Mouse (Mus musculus) heart, embryonic 15.5 days (tissue): ENCODE measurements at regions not wholly inside any gene's neighbourhood (a gene's known extent, or its start where the extent isn't known, plus 50 kb on each side); places are given as distances from the start of the nearest gene placed in this dataset.

Experiments
- ATAC-seq: fragments of 200-750 bp; cut with Nextera tagmentation; replicated peaks from 2 replicates; pipeline ENCODE4 v1.8.0; 2017; ENCODE audit warnings: low read depth, moderate TSS enrichment; ENCODE audit not compliant: insufficient number of reproducible peaks, insufficient read depth, low FRiP score
- H3K27ac ChIP-seq: fragments of 300-500 bp; sonication (generic); 2 replicates; pipeline ENCODE4 v1.5.1; 2015; ENCODE audit warnings: mild to moderate bottlenecking, inconsistent platforms
- H3K27me3 ChIP-seq: fragments of 300-500 bp; sonication (generic); 2 replicates; pipeline ENCODE4 v1.6.1; 2015; ENCODE audit warnings: inconsistent platforms
- H3K36me3 ChIP-seq: fragments of 300-500 bp; sonication (generic); 2 replicates; pipeline ENCODE4 v1.6.1; 2015; ENCODE audit warnings: mild to moderate bottlenecking, inconsistent platforms
- H3K4me1 ChIP-seq: fragments of 300-500 bp; sonication (generic); replicated peaks from 2 replicates; pipeline ENCODE4 v1.6.1; 2015; ENCODE audit warnings: inconsistent platforms
- H3K4me2 ChIP-seq: fragments of 300-500 bp; sonication (generic); 2 replicates; pipeline ENCODE4 v1.6.1; 2015; ENCODE audit warnings: inconsistent platforms, mild to moderate bottlenecking, moderate library complexity
- H3K4me3 ChIP-seq: fragments of 300-500 bp; sonication (generic); 2 replicates; pipeline ENCODE4 v1.5.1; 2015; ENCODE audit warnings: mild to moderate bottlenecking, inconsistent platforms
- H3K9ac ChIP-seq: fragments of 300-500 bp; sonication (generic); 2 replicates; pipeline ENCODE4 v1.6.1; 2015; ENCODE audit warnings: mild to moderate bottlenecking, inconsistent platforms
- H3K9me3 ChIP-seq: fragments of 300-500 bp; sonication (generic); replicated peaks from 2 replicates; pipeline ENCODE4 v1.6.1; 2016; ENCODE audit warnings: inconsistent platforms
- WGBS: fragments of 180-500 bp; shearing (Covaris S2); methylation state at CpG from one replicate; pipeline ENCODE4 v1.1.7; 2015; ENCODE audit warnings: mixed read lengths; 5-methylcytosine and 5-hydroxymethylcytosine counted together

DNA sequence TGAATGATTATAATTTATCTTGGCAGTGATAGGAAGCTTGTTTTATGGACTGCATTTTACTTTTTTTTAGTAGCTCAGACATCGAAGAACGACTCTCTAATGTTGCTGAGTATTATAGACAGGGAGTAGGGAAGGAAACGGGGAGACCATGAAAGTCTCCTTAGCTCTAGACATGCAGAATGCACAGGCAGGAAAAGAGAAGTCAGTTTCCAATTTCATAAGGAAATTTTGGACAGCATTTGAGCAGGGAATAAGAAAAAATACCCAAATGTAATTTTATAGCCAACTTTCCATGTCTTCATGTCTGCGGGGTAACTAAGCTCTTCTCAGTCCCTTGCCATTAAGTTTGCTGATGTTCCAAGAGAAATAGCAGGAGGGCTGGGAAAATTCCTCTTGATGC is 92.0 kb upstream of the Ednra start:
- ATAC-seq: no peak
- H3K27me3 ChIP-seq: no peaks in the 10 kb centered on the region
- WGBS: 76% methylated on average over 4 of the region's 4 CpGs
- H3K27ac ChIP-seq: no peak overlapping the region
- no peak overlapping the region for H3K4me3 ChIP-seq
- no peaks in the 10 kb centered on the region for H3K36me3 ChIP-seq
- no peak overlapping the region for H3K9ac ChIP-seq
- no peaks in the 10 kb centered on the region for H3K9me3 ChIP-seq
- H3K4me1 ChIP-seq: no peaks in the 10 kb centered on the region
- no peak overlapping the region for H3K4me2 ChIP-seq

DNA sequence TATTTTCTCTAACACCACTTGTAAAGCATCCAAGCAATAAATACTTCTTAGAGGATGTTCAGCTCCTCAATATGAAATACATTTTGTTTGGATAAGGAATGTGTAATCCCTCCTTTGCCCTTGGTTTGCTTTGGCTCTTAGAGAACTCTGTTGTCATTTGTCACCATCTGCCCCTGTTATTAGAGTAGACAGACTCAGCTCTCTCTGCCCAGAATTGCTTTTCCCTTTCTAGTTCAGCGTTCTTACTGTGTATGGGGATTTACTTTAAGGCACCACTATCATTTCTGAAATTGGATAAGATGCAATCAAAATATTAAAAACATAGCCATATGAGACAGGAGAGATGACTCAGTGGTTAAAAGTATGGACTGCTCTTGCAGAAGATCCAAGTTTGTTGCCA is 101.5 kb upstream of the Ednra start:
- no peaks in the 10 kb centered on the region for H3K9me3 ChIP-seq
- 66% methylated on average over 1 of the region's 1 CpGs for WGBS

DNA sequence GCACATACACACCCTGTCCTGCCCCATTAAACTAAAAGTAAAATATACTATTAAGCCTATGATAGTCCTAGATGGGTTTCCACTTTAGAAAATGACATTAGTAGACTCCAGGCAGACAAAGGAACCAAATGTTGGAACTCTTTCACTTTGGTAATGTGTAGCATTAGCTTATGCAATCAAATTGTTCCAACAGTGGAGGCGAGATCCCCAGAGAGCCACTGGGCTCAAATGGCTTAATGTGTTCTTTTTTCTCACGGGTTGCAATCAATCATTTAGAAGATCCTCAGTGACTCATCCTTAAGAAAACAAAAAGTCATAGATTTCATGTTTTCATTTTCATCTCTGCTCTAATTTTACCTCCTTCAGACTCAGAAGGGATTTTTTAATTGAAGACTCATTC is 102.0 kb upstream of the Ednra start:
- no peak overlapping the region for H3K27ac ChIP-seq
- no peaks in the 10 kb centered on the region for H3K36me3 ChIP-seq
- H3K9me3 ChIP-seq: no peaks in the 10 kb centered on the region
- 56% methylated on average over 2 of the region's 2 CpGs for WGBS
- no peak overlapping the region for H3K4me3 ChIP-seq
- H3K4me2 ChIP-seq: no peak overlapping the region
- ATAC-seq: no peak
- H3K27me3 ChIP-seq: no peaks in the 10 kb centered on the region
- no peak overlapping the region for H3K9ac ChIP-seq
- 0 out of 2 replicates have a peak, but pooled peaks cover 2% of the 10 kb centered on the region for H3K4me1 ChIP-seq

More for the DNA sequence above, 101.5 kb upstream of the Ednra start:
- no peak overlapping the region for H3K4me2 ChIP-seq
- H3K27me3 ChIP-seq: no peaks in the 10 kb centered on the region
- H3K27ac ChIP-seq: no peak overlapping the region
- H3K36me3 ChIP-seq: no peaks in the 10 kb centered on the region
- H3K4me1 ChIP-seq: 0 out of 2 replicates have a peak, but pooled peaks cover 2% of the 10 kb centered on the region
- no peak for ATAC-seq
- no peak overlapping the region for H3K4me3 ChIP-seq
- no peak overlapping the region for H3K9ac ChIP-seq

DNA sequence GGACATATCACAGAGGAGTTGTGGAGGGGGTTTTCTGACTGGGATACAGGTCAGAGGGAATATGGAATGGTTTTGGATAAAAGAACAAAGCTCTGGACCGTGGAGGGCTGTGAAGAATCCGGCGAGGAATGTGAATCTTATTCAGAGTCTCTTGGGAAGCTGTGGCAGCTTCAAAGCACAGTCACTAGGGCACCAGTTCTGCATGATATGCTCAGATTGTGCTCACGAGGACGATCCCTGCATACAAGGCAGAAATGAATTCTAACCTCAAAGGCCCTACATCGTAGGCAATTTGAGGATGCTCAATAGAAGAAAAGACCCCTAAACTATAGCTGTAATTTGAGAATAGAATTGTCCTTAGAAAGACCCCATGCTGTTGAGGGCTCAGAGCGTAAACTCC is 103.8 kb upstream of the Ednra start:
- Histone ChIP-seq H3K36me3 (no peaks in the 10 kb centered on the region), H3K4me1 (0 out of 2 replicates have a peak, but pooled peaks cover 2% of the 10 kb centered on the region), H3K9ac (no peak overlapping the region), H3K27me3 (no peaks in the 10 kb centered on the region), H3K4me2 (no peak overlapping the region), H3K9me3 (no peaks in the 10 kb centered on the region), H3K4me3 (no peak overlapping the region), H3K27ac (no peak overlapping the region)
- ATAC-seq: no peak
- 45% methylated on average over 7 of the region's 7 CpGs for WGBS

DNA sequence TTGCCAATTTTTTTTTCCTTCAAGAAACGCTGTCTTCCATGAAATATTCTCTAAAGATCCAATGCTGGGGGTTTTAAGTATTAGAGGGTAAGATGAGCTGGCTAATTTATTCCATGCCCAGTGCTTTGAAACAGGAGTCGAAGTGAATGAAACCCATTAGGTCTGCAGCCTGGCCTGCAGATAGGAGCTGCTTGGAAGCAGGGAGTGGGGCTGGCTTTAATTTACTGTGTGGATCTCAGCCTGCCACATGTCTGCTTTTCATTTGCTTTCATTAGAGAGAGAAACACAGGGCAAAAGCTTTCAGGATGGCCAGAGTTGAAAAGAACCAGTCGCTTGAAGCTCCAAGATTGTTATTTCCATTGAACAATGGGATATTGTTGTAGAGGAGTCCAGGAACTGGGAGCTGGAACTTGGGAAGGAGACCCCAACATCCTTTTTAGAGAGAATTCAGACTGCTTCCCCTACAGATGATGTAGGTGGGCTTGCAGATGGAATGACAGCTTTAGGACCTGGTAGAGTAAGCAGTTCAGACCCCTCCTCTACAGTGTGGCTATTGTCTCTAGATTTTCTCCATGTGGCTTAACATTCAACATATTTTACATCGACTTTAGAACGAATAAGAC is 105.0 kb upstream of the Ednra start:
- Histone ChIP-seq H3K4me1 (0 out of 2 replicates have a peak, but pooled peaks cover 2% of the 10 kb centered on the region), H3K9me3 (no peaks in the 10 kb centered on the region), H3K27me3 (no peaks in the 10 kb centered on the region), H3K4me2 (no peak overlapping the region), H3K4me3 (no peak overlapping the region), H3K9ac (no peak overlapping the region), H3K27ac (no peak overlapping the region), H3K36me3 (no peaks in the 10 kb centered on the region)
- ATAC-seq: no peak
- whole genome bisulfite sequencing: 61% methylated on average over 5 of the region's 5 CpGs

DNA sequence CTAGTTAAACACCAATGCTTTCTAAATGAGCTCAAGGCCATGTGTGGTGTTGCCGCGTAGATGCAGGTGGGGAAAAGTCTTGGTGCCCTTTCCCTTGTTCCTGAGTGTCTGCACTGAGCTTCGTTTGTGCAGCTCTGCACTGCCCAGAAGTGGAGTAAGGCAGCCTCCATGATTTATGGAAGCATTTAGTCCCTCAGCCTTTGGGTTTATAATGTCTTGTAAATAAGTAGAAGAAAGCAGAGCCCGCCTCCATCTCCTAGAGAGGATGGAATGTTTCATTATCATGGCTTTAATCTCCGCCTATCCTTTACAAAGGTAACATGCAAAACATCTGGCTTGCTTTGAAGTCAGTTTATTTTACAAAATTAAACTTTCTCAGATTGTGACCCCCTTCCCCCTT is 105.5 kb upstream of the Ednra start:
- ATAC-seq: no peak
- Histone ChIP-seq H3K9me3 (no peaks in the 10 kb centered on the region), H3K4me3 (no peak overlapping the region), H3K9ac (no peak overlapping the region), H3K4me2 (no peak overlapping the region), H3K4me1 (0 out of 2 replicates have a peak, but pooled peaks cover 6% of the 10 kb centered on the region), H3K36me3 (no peaks in the 10 kb centered on the region), H3K27me3 (no peaks in the 10 kb centered on the region), H3K27ac (no peak overlapping the region)
- 81% methylated on average over 5 of the region's 5 CpGs for WGBS

DNA sequence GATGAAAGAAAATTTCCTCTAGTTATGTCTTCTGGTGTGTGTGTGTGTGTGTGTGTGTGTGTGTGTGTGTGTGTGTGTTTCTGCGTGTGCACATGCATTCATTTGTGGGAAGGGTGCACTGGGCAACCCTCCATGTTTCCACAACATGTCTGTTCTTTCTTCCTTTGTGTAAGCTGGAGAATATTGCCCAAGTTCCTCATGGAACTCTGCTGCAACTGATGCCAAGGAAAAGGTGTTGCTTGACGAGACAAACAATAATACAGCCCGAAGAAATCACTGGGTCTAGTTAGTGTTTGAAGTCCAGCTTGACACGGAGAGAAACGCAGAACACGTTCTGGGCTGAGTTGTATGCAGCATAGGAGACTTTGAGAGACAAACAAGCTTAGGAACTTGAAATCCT is 110.0 kb upstream of the Ednra start:
- WGBS: 56% methylated on average over 6 of the region's 6 CpGs
- Histone ChIP-seq H3K36me3 (no peaks in the 10 kb centered on the region), H3K27me3 (no peaks in the 10 kb centered on the region), H3K4me3 (no peak overlapping the region), H3K9ac (no peak overlapping the region), H3K9me3 (no peaks in the 10 kb centered on the region), H3K4me1 (0 out of 2 replicates have a peak, but pooled peaks cover 3% of the 10 kb centered on the region), H3K27ac (no peak overlapping the region), H3K4me2 (no peak overlapping the region)
- no peak for ATAC-seq

DNA sequence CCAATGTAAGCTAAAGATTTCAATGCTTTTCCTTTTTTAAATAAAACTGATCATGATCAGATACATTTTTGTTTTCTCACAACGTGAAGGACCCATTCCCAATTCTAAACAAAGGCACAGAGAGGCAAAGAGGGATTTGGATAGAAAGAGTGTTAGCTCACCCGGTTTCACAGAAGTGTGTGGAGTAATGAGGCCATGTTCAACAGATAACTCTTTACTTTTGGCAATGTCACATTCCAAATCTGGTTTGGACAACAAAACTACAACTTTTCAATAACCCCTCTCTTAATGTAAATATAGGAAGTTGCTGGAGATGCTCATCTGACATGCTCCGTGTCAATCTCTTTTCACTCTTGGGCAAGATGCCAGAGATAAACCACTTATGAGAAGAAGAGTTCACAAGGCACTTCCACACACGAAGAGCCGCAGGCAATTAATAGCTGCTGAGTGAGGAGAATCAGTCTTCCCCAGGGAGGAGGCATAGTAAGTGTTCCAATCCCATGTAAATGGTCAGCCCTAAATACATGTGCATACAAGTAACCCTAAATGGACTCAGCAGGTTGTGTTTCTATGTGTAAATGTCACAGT is 112.7 kb upstream of the Ednra start:
- H3K9me3 ChIP-seq: no peaks in the 10 kb centered on the region
- H3K27me3 ChIP-seq: no peaks in the 10 kb centered on the region
- no peaks in the 10 kb centered on the region for H3K36me3 ChIP-seq
- 49% methylated on average over 5 of the region's 5 CpGs for WGBS
- H3K4me2 ChIP-seq: no peak overlapping the region
- no peak overlapping the region for H3K27ac ChIP-seq
- H3K4me3 ChIP-seq: no peak overlapping the region
- 0 out of 2 replicates have a peak, but pooled peaks cover 3% of the 10 kb centered on the region for H3K4me1 ChIP-seq
- H3K9ac ChIP-seq: no peak overlapping the region
- ATAC-seq: no peak

DNA sequence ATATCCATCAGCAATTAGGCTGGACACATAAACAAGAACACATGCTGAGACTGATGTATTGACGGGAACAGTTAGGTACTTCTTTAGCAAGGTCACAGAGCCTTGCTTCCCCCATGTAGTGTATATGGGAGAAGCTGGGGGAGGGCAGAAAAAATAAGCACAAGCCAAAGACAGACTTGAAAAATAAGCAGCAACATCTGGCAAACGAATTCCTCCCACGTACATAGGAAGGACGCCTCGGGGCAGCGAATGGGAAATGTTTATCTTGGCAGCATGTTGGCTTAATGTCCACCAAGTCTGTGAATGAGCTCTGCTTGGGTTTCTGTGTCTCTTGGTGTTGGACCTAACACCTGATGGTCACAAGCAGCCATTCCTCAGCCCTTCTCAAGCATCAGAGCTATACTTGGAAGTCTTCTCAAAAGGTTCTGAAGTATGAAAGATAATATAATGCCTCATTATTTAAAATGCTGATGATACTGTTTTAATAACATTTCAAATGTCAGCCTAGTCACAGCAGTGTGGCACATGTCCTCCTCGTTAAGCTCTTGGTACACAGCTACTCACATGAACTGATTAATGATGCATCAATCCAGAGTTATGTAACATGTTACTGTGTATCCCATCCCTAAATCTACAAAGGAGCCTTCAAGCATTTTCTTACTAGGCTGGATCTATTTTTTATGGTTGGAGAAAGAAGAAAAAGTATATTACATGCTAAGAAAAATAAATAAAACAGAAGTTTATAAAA is 118.3 kb upstream of the Ednra start:
- H3K27me3 ChIP-seq: no peaks in the 10 kb centered on the region
- no peaks in the 10 kb centered on the region for H3K9me3 ChIP-seq
- no peak overlapping the region for H3K9ac ChIP-seq
- H3K27ac ChIP-seq: no peak overlapping the region
- no peak overlapping the region for H3K4me3 ChIP-seq
- WGBS: 44% methylated on average over 7 of the region's 7 CpGs
- ATAC-seq: no peak; the same call in 1 of the 2 replicates
- no peak overlapping the region for H3K4me2 ChIP-seq
- H3K4me1 ChIP-seq: no peaks in the 10 kb centered on the region
- no peaks in the 10 kb centered on the region for H3K36me3 ChIP-seq

DNA sequence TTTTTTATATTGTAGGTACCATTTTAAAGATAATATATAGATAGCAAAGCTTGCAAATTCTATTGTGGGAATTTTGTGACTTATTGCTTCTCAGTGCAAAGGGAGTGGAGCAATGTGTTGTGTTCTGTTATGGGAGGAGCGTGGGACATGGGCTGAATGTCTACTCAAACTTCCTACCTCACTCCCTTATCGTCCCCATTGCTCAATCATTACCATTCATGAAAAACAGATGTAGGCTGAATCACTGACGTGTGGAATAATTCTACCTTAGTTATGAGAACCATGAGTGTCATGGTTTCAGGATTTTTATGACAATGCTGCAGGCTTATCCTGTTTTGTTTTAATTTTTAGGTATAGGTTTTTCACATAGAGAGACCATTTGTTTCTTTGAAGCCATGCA is 119.0 kb upstream of the Ednra start:
- H3K27ac ChIP-seq: no peak overlapping the region
- WGBS: 69% methylated on average over 3 of the region's 3 CpGs
- no peaks in the 10 kb centered on the region for H3K9me3 ChIP-seq
- no peak overlapping the region for H3K4me2 ChIP-seq
- no peaks in the 10 kb centered on the region for H3K36me3 ChIP-seq
- H3K4me3 ChIP-seq: no peak overlapping the region
- no peak for ATAC-seq
- no peaks in the 10 kb centered on the region for H3K27me3 ChIP-seq
- no peak overlapping the region for H3K9ac ChIP-seq
- H3K4me1 ChIP-seq: no peaks in the 10 kb centered on the region

DNA sequence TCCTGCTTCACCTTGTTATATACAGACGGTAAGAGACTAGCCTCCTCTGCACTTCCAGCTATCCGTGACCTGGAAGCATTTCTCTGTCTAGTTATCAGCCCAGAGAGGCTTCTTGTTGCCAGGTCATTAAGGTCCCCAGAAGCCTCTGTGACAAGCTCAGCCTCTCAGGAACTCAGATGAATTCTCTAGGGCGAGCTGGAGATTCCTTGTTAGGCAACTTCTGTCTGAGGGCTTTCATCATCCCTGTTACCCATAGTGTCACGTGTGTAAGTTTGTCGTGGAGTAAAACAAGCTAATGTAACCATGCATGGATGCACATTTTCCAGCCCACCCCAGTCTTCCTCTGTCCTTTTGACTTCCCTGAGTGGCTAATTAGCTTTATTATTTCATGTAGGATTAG is 126.3 kb upstream of the Ednra start:
- no peak overlapping the region for H3K27ac ChIP-seq
- H3K9ac ChIP-seq: no peak overlapping the region
- H3K4me1 ChIP-seq: no peaks in the 10 kb centered on the region
- no peak overlapping the region for H3K4me3 ChIP-seq
- no peak for ATAC-seq
- H3K36me3 ChIP-seq: no peaks in the 10 kb centered on the region
- H3K4me2 ChIP-seq: no peak overlapping the region
- H3K27me3 ChIP-seq: no peaks in the 10 kb centered on the region
- 42% methylated on average over 5 of the region's 5 CpGs for WGBS
- no peaks in the 10 kb centered on the region for H3K9me3 ChIP-seq
